Mouse (Mus musculus) midbrain, embryonic 10.5 days (tissue): ENCODE measurements at regions not wholly inside any gene's neighbourhood (a gene's known extent, or its start where the extent isn't known, plus 50 kb on each side); places are given as distances from the start of the nearest gene placed in this dataset.
A peak's percentile ranks its signal among the peaks of the same experiment; 100 is the strongest.

ENCODE experiments used
- DNase-seq: peaks from one replicate; pipeline ENCODE4 v3.0.0-alpha.2; 2017; ENCODE audit warnings: low spot score
- H3K27ac ChIP-seq: fragments of 300-500 bp; sonication (generic); replicated peaks from 2 replicates; pipeline ENCODE4 v1.5.1; 2016; ENCODE audit warnings: mild to moderate bottlenecking
- H3K27me3 ChIP-seq: fragments of 300-500 bp; sonication (generic); 2 replicates; pipeline ENCODE4 v1.6.1; 2016; ENCODE audit warnings: low read depth, mild to moderate bottlenecking; ENCODE audit not compliant: poor library complexity, severe bottlenecking
- H3K36me3 ChIP-seq: fragments of 300-500 bp; sonication (generic); 2 replicates; pipeline ENCODE4 v1.6.1; 2016; ENCODE audit warnings: mild to moderate bottlenecking, moderate library complexity
- H3K4me1 ChIP-seq: fragments of 300-500 bp; sonication (generic); 2 replicates; pipeline ENCODE4 v1.6.1; 2016
- H3K4me3 ChIP-seq: fragments of 300-500 bp; sonication (generic); 2 replicates; pipeline ENCODE4 v1.5.1; 2016; ENCODE audit warnings: mild to moderate bottlenecking, moderate library complexity
- H3K9me3 ChIP-seq: fragments of 300-500 bp; sonication (generic); replicated peaks from 2 replicates; pipeline ENCODE4 v1.6.1; 2016; ENCODE audit warnings: mild to moderate bottlenecking
- WGBS: fragments of 180-500 bp; shearing (Covaris S2); methylation state at CpG from one replicate; pipeline ENCODE4 v1.1.7; 2016; 5-methylcytosine and 5-hydroxymethylcytosine counted together

DNA sequence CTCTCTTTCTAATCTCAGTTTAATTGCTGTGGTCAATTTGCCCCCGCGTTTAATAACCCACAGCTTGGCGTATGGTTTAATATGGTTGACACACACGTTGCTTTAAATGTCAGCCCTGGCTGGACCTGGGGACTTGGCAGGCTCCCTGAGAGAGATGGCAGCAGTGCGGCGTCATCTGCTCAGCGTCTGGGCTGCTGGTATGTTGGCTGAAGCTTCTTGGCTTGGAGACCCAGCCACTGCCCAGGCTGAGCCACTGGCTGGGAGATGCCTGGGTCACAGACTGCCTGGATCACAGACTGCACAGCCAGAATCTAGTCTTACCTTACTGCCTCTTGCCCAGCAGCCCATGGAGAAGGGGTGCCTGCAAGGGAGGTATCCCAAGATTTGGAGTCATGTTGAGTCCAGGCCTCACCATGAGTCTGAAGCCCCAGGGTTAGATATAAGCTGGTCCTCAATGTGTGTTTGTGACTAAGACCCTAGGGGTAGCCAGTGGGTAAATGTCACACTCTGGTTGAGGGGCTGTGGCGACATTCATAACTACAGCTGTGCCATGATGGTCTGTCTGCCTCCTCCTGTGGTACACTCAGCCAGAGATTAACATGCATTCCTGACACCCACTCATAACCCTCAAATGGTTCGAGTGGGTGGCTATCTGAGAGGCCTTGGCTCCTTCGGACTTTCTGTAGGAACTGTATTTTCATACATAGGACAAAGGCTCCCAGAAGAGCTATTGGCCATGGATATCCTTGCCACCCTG lies 99.8 kb upstream of the Irx3 start:
- Histone ChIP-seq H3K4me1 (no peaks in the 10 kb centered on the region), H3K9me3 (no peaks in the 10 kb centered on the region), H3K27ac (no peak overlapping the region), H3K27me3 (peaks cover 4% of the 10 kb centered on the region; the same call in 1 of the 2 replicates), H3K4me3 (no peak overlapping the region), H3K36me3 (no peaks in the 10 kb centered on the region)
- WGBS, result 88% methylated on average over 10 of the region's 10 CpGs
- no peak for DNase-seq

DNA sequence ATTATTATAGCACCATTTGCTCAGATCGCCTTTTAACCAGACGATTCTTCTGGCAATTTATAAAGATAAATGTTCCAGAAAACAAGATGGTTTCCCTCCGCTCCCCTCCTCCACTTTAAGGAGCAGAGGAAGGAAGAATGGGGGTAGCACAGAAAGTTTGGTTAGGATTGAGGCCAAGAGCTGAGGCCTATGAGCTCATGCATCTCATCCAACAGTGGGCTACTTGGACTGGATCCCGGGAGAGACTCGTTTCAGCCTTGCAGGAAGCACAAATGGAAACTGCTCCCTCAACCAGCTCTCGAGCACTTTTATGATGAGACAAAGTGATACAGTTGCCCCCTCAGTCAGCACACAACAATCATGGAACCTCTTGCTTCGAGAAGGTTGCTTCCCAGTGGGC lies 97.9 kb upstream of the Irx3 start:
- H3K27me3 ChIP-seq, result peaks cover 4% of the 10 kb centered on the region; the same call in 1 of the 2 replicates
- WGBS, result 92% methylated on average over 7 of the region's 7 CpGs
- no peak for DNase-seq
- no peaks in the 10 kb centered on the region for H3K9me3 ChIP-seq
- H3K4me1 ChIP-seq, result no peaks in the 10 kb centered on the region
- no peaks in the 10 kb centered on the region for H3K36me3 ChIP-seq
- H3K27ac ChIP-seq, result no peak overlapping the region
- no peak overlapping the region for H3K4me3 ChIP-seq

DNA sequence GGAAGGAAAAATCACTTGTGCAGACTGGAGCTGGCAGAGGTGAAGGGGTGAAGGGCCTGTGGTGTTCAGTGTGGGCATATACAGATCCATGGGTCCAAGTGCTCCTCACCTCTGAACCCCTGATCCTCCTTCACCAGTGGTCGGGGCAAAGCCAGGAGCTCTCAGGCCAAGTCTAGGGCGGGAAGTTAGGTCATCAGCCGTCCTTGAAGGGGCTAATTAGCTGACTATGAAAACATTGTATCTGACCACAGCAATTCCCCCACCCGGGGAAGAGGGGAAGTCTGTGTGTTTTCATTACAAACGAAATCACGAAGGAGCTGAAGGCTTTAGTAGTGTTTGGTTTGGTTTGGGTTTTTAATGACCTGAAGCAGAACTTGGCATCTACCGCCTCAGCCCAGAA lies 95.5 kb upstream of the Irx3 start:
- no peak overlapping the region for H3K27ac ChIP-seq
- peaks cover 11% of the 10 kb centered on the region for H3K4me1 ChIP-seq
- no peaks in the 10 kb centered on the region for H3K36me3 ChIP-seq
- peaks cover 11% of the 10 kb centered on the region for H3K27me3 ChIP-seq
- H3K4me3 ChIP-seq, result no peak overlapping the region
- WGBS, result 69% methylated on average over 7 of the region's 7 CpGs
- DNase-seq, result no peak
- H3K9me3 ChIP-seq, result no peaks in the 10 kb centered on the region

DNA sequence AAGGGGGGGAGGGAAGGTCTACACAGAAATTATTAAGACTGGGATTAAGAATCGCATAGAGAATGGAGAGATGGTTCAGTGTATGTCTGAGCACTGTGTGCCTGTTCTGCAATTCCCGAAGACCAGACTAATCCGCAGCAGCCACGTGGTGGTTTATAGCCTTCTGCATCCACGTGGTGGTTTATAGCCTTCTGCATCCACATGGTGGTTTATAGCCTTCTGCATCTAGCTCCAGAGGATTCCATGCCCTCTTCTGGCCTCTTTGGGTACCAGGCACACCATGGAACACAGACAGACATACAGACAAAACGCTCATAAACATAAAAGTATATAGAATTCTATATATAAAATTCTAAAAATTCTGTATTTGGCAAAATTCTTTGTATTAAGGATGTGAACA lies 94.1 kb upstream of the Irx3 start:
- Histone ChIP-seq H3K4me1 (peaks cover 19% of the 10 kb centered on the region), H3K27ac (no peak overlapping the region), H3K27me3 (peaks cover 18% of the 10 kb centered on the region), H3K9me3 (no peaks in the 10 kb centered on the region), H3K36me3 (no peaks in the 10 kb centered on the region), H3K4me3 (no peak overlapping the region)
- 83% methylated on average over 6 of the region's 6 CpGs for WGBS
- DNase-seq, result no peak

DNA sequence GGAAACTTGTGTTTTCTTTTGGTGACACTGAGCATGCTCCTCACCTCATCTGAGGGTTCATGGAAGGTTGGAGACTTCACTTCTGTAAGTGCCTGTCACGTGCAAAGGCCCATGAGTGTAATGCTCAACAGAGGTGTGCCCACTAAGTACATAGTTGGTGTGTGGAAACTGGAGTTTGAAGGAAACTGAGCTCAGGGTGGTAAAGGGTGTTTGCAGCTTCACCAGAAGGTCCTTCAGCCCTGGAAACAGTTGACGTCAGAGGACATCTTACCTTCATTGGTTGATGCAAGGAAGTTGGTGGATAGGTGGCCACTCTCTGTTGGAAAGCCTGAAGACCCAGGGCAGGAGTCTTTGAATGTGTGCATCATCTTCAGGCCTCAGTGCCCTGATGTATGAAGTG lies 83.0 kb upstream of the Irx3 start:
- 89% methylated on average over 2 of the region's 2 CpGs for WGBS
- Histone ChIP-seq H3K27me3 (peaks cover 55% of the 10 kb centered on the region), H3K36me3 (no peaks in the 10 kb centered on the region), H3K9me3 (no peaks in the 10 kb centered on the region; the same call in 1 of the 2 replicates), H3K4me3 (no peak overlapping the region), H3K27ac (no peak overlapping the region), H3K4me1 (peaks cover 12% of the 10 kb centered on the region)
- DNase-seq, result no peak

DNA sequence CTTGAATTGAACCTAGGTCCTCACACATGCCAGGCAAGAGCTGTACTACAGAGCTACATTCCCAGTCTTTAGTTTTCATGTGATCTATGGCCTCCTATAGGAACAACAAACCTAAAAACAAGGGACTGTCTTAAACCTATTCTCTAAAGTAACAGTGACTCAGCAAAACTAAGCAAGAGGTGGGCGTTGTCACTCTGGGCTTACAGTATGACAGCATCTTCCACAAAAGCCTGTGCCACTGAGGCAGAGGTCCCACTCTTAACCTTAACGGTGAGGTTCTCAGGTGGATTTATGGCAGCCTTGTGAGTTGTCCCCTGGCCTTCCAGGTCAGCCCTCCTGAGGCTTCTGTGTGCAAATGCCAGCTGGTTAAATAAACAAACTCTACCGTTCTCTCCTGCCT lies 82.5 kb upstream of the Irx3 start:
- no peaks in the 10 kb centered on the region; the same call in 1 of the 2 replicates for H3K9me3 ChIP-seq
- H3K27me3 ChIP-seq, result peaks cover 57% of the 10 kb centered on the region
- H3K4me3 ChIP-seq, result no peak overlapping the region
- no peak for DNase-seq
- no peak overlapping the region for H3K27ac ChIP-seq
- peaks cover 12% of the 10 kb centered on the region for H3K4me1 ChIP-seq
- WGBS, result 83% methylated on average over 3 of the region's 3 CpGs
- no peaks in the 10 kb centered on the region for H3K36me3 ChIP-seq

DNA sequence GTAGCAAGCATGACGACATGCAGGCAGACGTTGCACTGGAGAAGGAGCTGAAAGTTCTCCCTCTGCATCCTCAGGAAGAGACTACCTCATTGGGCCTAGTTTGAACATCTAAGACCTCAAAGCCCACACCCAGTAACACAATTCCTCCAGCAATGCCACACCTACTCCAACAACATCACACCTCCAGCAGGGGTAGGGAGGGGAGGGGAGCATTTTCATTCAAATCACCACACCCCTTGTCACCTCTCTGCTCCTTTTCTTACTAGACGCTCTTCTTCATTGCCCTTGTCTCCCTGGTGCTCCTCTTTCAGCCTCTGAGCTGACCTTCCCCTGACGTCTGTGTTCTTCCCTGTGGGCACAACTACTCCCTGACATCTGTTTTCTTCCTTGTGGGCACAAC lies 81.1 kb upstream of the Irx3 start:
- H3K36me3 ChIP-seq, result no peaks in the 10 kb centered on the region
- WGBS, result 72% methylated on average over 4 of the region's 4 CpGs
- H3K4me3 ChIP-seq, result no peak overlapping the region
- H3K27me3 ChIP-seq, result peaks cover 61% of the 10 kb centered on the region
- H3K27ac ChIP-seq, result no peak overlapping the region
- H3K4me1 ChIP-seq, result peaks cover 12% of the 10 kb centered on the region
- no peak for DNase-seq
- H3K9me3 ChIP-seq, result no peaks in the 10 kb centered on the region

DNA sequence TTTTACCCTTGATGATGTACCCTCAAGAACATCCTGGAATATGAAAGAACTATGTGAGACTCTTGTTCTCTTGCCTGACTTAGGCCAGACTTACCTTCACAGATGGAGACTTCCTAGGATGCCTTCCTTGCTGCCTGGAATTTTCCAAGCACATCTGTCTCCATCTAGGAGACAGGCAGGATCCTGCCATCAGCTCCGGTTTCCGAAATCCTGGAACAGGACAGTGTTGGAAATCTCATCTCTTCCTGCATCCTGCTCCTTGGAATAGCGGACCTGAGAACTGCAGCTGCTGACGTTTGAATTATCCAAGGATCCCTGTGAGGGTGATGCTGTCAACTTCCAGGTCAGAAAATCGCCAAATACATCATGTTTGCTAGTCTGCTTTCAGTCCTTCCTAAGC lies 77.0 kb upstream of the Irx3 start:
- Histone ChIP-seq H3K36me3 (no peaks in the 10 kb centered on the region), H3K4me1 (peaks cover 45% of the 10 kb centered on the region), H3K27ac (no peak overlapping the region), H3K4me3 (no peak overlapping the region), H3K9me3 (no peaks in the 10 kb centered on the region), H3K27me3 (peaks cover 92% of the 10 kb centered on the region)
- no peak for DNase-seq
- WGBS, result 89% methylated on average over 5 of the region's 5 CpGs

DNA sequence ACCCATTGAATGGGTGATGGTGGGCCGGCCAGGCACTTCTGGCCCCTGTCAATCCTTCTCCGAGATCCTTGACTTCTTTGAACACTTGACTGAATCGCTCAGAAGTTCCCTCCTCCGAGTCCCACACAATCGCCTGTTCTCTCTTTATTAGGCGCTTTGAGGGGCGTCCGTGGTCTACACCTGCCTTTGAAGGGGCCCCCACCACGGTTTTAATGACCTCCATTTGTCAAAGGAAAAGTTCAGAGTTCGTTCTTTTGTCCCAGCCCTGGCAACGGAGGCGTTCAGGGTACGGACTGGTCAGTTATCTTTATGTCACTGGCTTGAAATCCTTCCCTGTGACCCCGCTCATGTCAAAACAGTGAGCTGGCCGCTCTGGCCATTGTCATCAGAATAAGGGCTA lies 74.3 kb upstream of the Irx3 start:
- WGBS, result 27% methylated on average over 15 of the region's 15 CpGs

DNA sequence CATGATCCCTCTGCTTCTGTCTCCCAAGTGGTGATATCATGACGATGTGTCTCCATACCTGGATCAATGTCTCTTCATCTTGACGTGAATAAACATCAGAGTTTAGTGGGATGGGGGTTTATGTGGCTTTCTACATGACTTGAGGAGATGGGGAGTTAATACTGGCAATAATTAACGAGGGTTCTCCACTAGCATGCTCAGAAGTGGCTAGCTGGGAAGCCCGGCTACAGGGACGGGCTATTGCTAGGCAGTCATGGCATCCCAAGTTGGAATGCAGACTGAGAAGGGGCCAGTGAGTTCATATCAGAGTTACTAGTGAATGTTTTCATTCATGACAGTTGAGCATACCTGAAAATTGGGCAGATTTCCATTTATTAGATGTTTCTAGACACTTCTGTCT lies 71.4 kb upstream of the Irx3 start:
- 72% methylated on average over 5 of the region's 5 CpGs for WGBS
- DNase-seq, result no peak
- no peaks in the 10 kb centered on the region for H3K9me3 ChIP-seq
- peaks cover 59% of the 10 kb centered on the region for H3K4me1 ChIP-seq
- H3K27ac ChIP-seq, result no peak overlapping the region
- peaks cover 98% of the 10 kb centered on the region for H3K27me3 ChIP-seq
- no peak overlapping the region for H3K4me3 ChIP-seq
- H3K36me3 ChIP-seq, result no peaks in the 10 kb centered on the region

More for the DNA sequence above, 74.3 kb upstream of the Irx3 start:
- peak overlapping the region; percentile 81 for H3K27ac ChIP-seq
- H3K4me1 ChIP-seq, result peaks cover 53% of the 10 kb centered on the region
- DNase-seq, result peak; percentile 83
- peaks cover 98% of the 10 kb centered on the region for H3K27me3 ChIP-seq
- no peaks in the 10 kb centered on the region for H3K36me3 ChIP-seq
- peak overlapping the region; percentile 22; the same call in 1 of the 2 replicates for H3K4me3 ChIP-seq
- no peaks in the 10 kb centered on the region for H3K9me3 ChIP-seq

DNA sequence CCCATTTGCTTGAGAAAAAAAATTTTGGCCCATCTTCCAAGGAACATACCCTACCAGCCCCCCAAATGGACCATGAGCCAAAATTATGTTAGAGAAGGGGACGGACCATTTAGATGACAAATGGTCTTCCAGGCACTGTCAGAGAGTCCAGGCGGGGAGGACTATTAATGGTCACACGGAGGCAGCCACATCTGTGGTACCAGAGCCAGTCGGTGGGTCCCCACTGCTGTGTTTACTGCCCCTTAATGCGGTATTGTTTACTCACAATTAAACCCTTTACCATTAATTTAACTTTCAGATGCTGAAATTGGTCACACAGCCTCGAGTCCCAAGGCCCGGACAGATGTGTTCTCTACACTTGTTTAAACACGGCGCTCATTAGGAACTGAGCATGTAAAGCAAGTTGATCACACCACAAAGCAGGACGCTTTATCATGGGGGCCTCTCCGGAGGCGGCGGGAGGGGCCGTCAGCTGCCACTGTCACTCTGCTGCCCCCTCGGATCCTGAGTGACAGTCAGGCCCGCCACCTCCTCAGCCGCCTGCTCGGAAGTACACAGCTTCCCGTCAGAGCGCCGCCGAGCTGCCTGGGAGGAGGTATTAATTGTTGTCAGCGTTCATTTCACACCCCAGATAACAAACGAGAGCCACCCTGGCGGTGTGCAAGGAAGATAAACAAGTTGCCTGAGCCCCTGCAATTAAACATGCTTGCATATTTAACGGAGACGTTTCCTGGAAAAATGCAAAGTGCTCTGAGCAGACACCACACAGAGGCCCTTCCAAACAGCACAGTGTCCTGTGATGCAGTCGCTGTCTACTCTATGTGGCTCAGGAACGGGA lies 70.6 kb upstream of the Irx3 start:
- Histone ChIP-seq H3K27me3 (peaks cover 98% of the 10 kb centered on the region), H3K9me3 (no peaks in the 10 kb centered on the region), H3K27ac (peak overlapping the region; percentile 71), H3K4me1 (peaks cover 64% of the 10 kb centered on the region), H3K36me3 (no peaks in the 10 kb centered on the region), H3K4me3 (peak overlapping the region; percentile 39)
- peak; percentile 76 for DNase-seq
- WGBS, result 23% methylated on average over 29 of the region's 29 CpGs

DNA sequence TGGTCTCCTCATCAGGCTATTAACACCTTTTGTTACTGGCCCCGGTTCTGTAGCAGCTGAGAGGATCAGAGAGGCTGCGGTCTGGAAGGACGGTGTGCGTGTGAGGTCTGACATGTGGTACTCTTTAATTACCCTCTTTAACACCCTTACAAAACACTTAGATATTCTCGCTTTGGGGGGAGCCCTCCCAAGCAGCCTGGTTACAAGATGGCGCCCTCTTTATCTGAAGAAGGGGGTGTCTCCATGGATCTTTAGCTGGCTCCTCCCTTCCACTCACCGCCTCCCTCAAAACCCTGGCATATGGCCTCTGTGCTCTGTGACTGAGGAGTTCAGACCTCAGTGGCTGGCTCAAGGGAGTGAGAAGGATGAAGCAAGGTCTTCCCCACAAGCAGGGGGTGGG lies 65.2 kb upstream of the Irx3 start:
- no peak overlapping the region for H3K4me3 ChIP-seq
- H3K27me3 ChIP-seq, result peaks cover 99% of the 10 kb centered on the region
- H3K4me1 ChIP-seq, result peaks cover 64% of the 10 kb centered on the region
- DNase-seq, result no peak
- no peaks in the 10 kb centered on the region for H3K36me3 ChIP-seq
- H3K27ac ChIP-seq, result peak overlapping the region; percentile 50
- no peaks in the 10 kb centered on the region for H3K9me3 ChIP-seq
- WGBS, result 36% methylated on average over 7 of the region's 7 CpGs

DNA sequence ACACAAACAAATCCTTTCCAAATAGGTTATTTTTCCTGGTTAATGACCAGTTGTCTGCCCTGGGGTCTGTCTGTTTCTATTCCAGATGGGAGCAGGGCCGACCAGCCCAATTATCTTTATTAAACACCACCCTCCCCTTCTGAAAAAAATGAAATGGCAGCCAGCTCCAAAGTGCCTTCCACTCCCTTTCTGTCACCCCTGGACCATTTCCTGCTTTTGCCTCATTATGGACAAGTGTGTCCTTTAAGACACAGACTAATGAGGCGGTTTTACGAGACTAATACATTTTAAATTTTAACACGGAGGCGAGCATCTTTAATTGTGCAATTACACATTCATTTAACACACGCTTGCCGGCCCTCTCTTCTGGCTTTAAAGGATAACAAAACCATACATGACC lies 64.2 kb upstream of the Irx3 start:
- no peaks in the 10 kb centered on the region for H3K9me3 ChIP-seq
- peaks cover 99% of the 10 kb centered on the region for H3K27me3 ChIP-seq
- WGBS, result 87% methylated on average over 7 of the region's 7 CpGs
- DNase-seq, result no peak
- no peak overlapping the region for H3K4me3 ChIP-seq
- no peak overlapping the region for H3K27ac ChIP-seq
- H3K4me1 ChIP-seq, result peaks cover 63% of the 10 kb centered on the region
- no peaks in the 10 kb centered on the region for H3K36me3 ChIP-seq
